Mouse (Mus musculus) kidney, embryonic 16.5 days (tissue): ENCODE measurements around the gene Lcn9. TPM values are rescaled to one million over a fixed set of nuclear protein-coding genes. Genes with fewer than 3 reads are reported as not detected.
A peak's percentile ranks its signal among the peaks of the same experiment; 100 is the strongest.
"Not testable (repeated sequence)": the region's sequence is repeated elsewhere in the genome, so short reads cannot be mapped to it uniquely, and the experiment has no call there.

ENCODE experiments used
- ATAC-seq: fragments of 200-750 bp; cut with Nextera tagmentation; 2 replicates; pipeline ENCODE4 v1.8.0; 2017; ENCODE audit warnings: moderate TSS enrichment; ENCODE audit not compliant: low FRiP score, low TSS enrichment
- H3K27ac ChIP-seq: fragments of 300-500 bp; sonication (generic); 2 replicates; pipeline ENCODE4 v1.5.1; 2014; ENCODE audit warnings: low read length
- H3K27me3 ChIP-seq: fragments of 300-500 bp; sonication (generic); 2 replicates; pipeline ENCODE4 v1.6.1; 2014; ENCODE audit warnings: low read length, control low read depth, mixed read lengths; ENCODE audit not compliant: insufficient read depth
- H3K36me3 ChIP-seq: fragments of 300-500 bp; sonication (generic); 2 replicates; pipeline ENCODE4 v1.6.1; 2014; ENCODE audit warnings: low read length, control low read depth, mixed read lengths; ENCODE audit not compliant: insufficient read depth
- H3K4me1 ChIP-seq: fragments of 300-500 bp; sonication (generic); 2 replicates; pipeline ENCODE4 v1.6.1; 2014; ENCODE audit warnings: low read length, control low read depth, mixed read lengths; ENCODE audit not compliant: insufficient read depth
- H3K4me2 ChIP-seq: fragments of 300-500 bp; sonication (generic); replicated peaks from 2 replicates; pipeline ENCODE4 v1.6.1; 2014; ENCODE audit warnings: low read depth, low read length
- H3K4me3 ChIP-seq: fragments of 300-500 bp; sonication (generic); 2 replicates; pipeline ENCODE4 v1.5.1; 2014; ENCODE audit warnings: mild to moderate bottlenecking, low read length
- H3K9ac ChIP-seq: fragments of 300-500 bp; sonication (generic); replicated peaks from 2 replicates; pipeline ENCODE4 v1.6.1; 2014; ENCODE audit warnings: low read length
- H3K9me3 ChIP-seq: fragments of 300-500 bp; sonication (generic); 2 replicates; pipeline ENCODE4 v1.6.1; 2016; ENCODE audit warnings: low read length, control low read depth
- WGBS: fragments of 180-500 bp; shearing (Covaris S2); extraction: QIAGEN DNeasy Blood & Tissue Kit; methylation state at CpG from one replicate; pipeline ENCODE4 v1.1.7; 2014; 5-methylcytosine and 5-hydroxymethylcytosine counted together
- polyA plus RNA-seq: library from polyadenylated mRNA; unstranded; fragments of >200 nt; fragmentation: Nextera tagmentation; extraction: Ambion mirVana; gene quantifications from 2 replicates; pipeline ENCODE4 v1.2.1, GENCODE M21; 2015

Gene Lcn9
- polyA plus RNA-seq, 1 experiment from 2014 or later: not detected

DNA sequence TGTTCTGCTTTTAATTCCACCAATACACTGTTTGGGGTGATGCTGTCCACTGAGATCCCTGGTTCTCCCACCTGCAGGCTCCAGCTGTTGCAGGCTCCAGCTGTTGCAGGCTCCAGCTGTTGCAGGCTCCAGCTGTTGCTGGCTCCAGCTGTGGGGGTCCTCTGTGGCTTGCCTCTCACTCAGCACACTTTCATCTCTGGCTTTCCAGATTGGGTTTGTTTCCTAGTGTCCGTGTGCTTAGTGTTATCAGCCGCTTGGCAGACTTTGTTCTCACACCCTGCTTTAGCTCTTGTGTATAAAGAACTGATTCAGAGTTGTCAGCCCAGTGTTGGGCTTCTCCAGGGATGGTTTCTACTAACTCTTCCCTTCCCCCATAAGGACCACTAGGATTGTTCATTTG lies 25.3 kb upstream of the Lcn9 start:
- 36% methylated on average over 2 of the region's 2 CpGs for WGBS
- Histone ChIP-seq H3K9ac (no peak overlapping the region), H3K4me1 (peaks cover 4% of the 10 kb centered on the region; the same call in 1 of the 2 replicates), H3K27me3 (no peaks in the 10 kb centered on the region), H3K4me2 (no peak overlapping the region), H3K9me3 (no peaks in the 10 kb centered on the region), H3K36me3 (no peaks in the 10 kb centered on the region), H3K4me3 (no peak overlapping the region), H3K27ac (no peak overlapping the region)
- ATAC-seq: no peak

DNA sequence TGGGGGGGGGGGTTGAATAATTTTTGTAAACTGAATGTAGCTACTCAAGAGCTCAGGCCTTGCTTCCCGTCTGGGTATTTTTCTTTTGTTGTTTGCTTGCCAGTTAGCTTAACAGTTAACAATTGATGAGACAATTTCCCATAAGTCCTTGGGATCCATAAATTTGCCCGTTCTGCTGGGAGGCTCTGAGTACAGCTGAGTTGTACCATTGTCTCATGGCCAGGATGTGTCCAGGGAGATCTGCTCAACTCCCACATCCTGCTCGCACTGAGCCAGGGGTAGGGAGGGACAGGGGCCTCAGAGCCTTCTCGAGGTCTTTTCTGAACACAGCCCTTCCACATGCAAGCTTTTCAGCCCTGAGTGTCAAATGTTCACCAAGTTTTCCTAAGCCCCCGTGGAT lies 24.9 kb upstream of the Lcn9 start:
- WGBS: 29% methylated on average over 5 of the region's 5 CpGs
- no peak overlapping the region for H3K4me2 ChIP-seq
- H3K4me1 ChIP-seq: peaks cover 4% of the 10 kb centered on the region; the same call in 1 of the 2 replicates
- H3K36me3 ChIP-seq: no peaks in the 10 kb centered on the region
- H3K9ac ChIP-seq: no peak overlapping the region
- no peak overlapping the region for H3K4me3 ChIP-seq
- H3K27ac ChIP-seq: no peak overlapping the region
- H3K9me3 ChIP-seq: no peaks in the 10 kb centered on the region
- no peaks in the 10 kb centered on the region for H3K27me3 ChIP-seq
- no peak for ATAC-seq

DNA sequence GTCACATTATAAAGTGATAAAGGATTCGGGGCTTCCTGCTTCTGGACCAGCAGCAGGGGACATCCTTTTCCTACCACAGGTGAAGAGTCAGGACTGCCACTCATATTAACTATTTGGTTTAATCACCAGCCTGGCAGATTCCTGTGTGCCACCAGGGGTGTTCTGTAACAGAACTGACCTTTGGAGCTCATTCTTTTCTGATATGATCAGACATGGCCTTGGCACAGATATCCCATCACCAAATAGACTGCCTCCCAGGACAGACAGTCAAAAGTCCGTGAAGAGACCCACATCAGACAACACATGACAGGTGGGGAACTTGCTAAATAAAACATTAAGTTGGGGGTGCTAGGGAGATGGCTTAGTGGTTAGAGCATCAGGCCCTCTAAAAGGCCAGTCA lies 11.2 kb upstream of the Lcn9 start:
- Histone ChIP-seq H3K27me3 (no peaks in the 10 kb centered on the region), H3K4me1 (no peaks in the 10 kb centered on the region), H3K4me3 (no peak overlapping the region), H3K9ac (no peak overlapping the region), H3K4me2 (no peak overlapping the region), H3K27ac (no peak overlapping the region), H3K9me3 (no peaks in the 10 kb centered on the region), H3K36me3 (no peaks in the 10 kb centered on the region)
- whole genome bisulfite sequencing: 70% methylated on average over 2 of the region's 2 CpGs
- ATAC-seq: no peak

DNA sequence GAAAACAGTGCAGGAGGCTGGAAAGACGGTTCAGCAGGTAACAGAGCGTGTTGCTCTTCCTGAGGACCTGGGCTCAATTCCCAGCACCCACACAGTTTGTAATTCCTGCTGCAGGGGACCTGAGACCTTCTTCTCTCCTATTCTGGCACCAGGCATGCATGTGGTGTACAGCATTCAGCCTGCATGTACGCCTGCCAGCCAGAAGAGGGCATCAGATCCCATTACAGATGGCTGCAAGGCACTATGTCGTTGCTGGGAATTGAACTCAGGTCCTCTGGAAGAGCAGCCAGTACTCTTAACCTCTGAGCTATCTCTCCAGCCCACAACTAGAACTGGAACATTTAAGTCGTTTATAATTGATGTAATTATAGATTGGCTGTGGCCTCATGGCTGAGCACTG lies 9.6 kb upstream of the Lcn9 start:
- H3K9ac ChIP-seq: no peak overlapping the region
- no peaks in the 10 kb centered on the region for H3K27me3 ChIP-seq
- no peak overlapping the region for H3K27ac ChIP-seq
- ATAC-seq: no peak
- WGBS: 77% methylated on average over 5 of the region's 5 CpGs
- H3K4me2 ChIP-seq: no peak overlapping the region
- H3K9me3 ChIP-seq: no peaks in the 10 kb centered on the region
- H3K4me3 ChIP-seq: no peak overlapping the region
- H3K36me3 ChIP-seq: no peaks in the 10 kb centered on the region
- no peaks in the 10 kb centered on the region for H3K4me1 ChIP-seq

DNA sequence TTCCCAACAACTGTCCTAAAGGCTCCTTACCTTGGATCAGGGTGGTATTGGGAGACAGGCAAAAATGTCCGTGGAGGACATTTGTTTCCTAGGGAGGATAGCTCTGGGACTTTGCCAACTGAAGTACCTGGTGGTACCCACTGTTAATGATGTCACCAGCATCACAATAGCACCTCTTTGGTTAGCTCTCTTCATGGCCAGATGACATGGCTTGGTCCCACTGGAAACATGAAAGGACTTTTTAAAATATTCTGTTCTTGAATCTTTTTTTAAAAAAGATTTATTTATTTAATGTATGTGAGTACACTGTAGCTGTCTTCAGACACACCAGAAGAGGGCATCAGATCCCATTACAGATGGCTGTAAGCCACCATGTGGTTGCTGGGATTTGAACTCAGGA lies 7.2 kb upstream of the Lcn9 start, which contains the start of gene Glt6d1:
Gene Glt6d1 (minus strand): TSS at position 101 of the 400 bp plus-strand sequence.
- not testable (repeated sequence) for H3K9ac ChIP-seq, ATAC-seq, H3K4me1 ChIP-seq, H3K27me3 ChIP-seq, H3K9me3 ChIP-seq, H3K4me2 ChIP-seq, H3K4me3 ChIP-seq, H3K27ac ChIP-seq, H3K36me3 ChIP-seq
- WGBS: 61% methylated on average over 1 of the region's 1 CpGs

DNA sequence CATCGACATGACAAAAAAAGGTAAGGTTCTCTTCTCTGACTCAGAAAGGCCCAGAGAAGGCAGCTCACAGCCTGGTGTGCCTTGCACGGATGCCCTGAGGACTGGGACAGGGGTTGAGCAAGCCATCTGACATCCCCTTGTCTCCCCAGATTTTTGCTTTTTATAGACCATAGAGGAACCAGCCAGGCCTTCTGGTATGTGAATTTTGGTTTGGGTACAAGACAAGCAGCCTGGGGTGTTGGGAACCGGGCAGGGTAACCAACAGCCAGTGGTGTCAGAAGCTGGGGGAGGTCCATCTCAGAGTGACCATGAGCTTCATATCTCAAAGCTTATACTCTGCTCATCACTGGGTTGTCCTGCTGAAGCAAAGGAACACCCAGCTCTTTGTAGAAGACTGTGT lies 1.8 kb downstream of the Lcn9 start:
- Histone ChIP-seq H3K4me3 (no peak overlapping the region), H3K27ac (no peak overlapping the region), H3K4me2 (no peak overlapping the region), H3K27me3 (no peaks in the 10 kb centered on the region), H3K9ac (no peak overlapping the region), H3K36me3 (no peaks in the 10 kb centered on the region), H3K4me1 (no peaks in the 10 kb centered on the region), H3K9me3 (no peaks in the 10 kb centered on the region)
- 88% methylated on average over 3 of the region's 3 CpGs for WGBS
- no peak for ATAC-seq

DNA sequence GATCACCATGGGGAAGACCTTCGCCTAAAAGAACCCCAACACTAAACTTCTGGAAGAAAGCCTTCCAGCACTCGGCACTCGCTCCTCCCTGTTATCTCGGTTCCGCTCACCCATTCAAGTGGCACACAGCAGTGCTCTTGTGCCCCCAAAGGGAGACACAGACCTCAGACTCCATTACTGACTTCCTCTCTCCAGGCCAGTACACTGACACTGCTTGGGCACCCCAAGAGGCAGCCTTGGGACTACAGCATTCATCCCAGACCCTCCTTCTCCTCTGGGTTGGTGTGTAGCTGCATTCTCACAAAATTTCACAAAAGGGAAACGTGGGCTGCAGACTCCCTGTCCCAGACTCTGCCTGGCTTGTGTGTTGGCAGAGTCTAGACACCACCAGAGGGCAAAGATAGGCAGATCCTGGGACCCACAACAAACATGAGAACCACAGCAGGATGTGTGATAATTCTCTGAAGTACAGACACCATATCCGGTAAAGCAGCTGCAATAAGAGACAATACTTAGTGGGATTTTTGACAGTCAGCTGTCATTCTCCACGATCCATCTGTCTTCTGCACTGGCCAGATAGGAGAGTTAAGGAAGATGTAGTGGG lies 5.5 kb downstream of the Lcn9 start:
- H3K27me3 ChIP-seq: no peaks in the 10 kb centered on the region
- H3K4me1 ChIP-seq: no peaks in the 10 kb centered on the region
- H3K4me3 ChIP-seq: no peak overlapping the region
- no peak for ATAC-seq
- WGBS: 82% methylated on average over 8 of the region's 8 CpGs
- H3K36me3 ChIP-seq: no peaks in the 10 kb centered on the region
- no peak overlapping the region for H3K4me2 ChIP-seq
- H3K9ac ChIP-seq: no peak overlapping the region
- H3K9me3 ChIP-seq: no peaks in the 10 kb centered on the region
- no peak overlapping the region for H3K27ac ChIP-seq

DNA sequence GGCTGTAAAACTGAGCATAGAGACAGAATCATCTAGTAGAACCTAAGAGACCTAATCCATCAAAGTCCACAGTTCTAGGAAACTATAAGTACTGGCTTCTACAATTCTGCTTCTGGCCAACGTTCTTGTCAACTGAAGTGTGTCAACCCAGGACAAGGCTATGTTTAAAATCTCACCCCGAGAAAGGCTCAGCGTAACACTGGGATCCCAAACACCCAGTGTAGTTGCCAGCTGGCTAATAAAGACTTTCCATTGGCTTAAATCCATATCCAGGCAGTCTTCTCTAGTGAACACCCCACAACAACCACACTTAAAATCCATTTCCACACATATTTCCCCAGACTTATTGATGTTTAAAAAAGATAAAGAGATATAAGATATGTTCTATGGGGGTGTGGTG lies 7.8 kb downstream of the Lcn9 start:
- Histone ChIP-seq H3K9me3 (no peaks in the 10 kb centered on the region), H3K36me3 (no peaks in the 10 kb centered on the region), H3K4me1 (no peaks in the 10 kb centered on the region), H3K27ac (no peak overlapping the region), H3K4me2 (no peak overlapping the region), H3K27me3 (no peaks in the 10 kb centered on the region), H3K4me3 (no peak overlapping the region), H3K9ac (no peak overlapping the region)
- ATAC-seq: no peak
- WGBS: 84% methylated on average over 3 of the region's 3 CpGs

DNA sequence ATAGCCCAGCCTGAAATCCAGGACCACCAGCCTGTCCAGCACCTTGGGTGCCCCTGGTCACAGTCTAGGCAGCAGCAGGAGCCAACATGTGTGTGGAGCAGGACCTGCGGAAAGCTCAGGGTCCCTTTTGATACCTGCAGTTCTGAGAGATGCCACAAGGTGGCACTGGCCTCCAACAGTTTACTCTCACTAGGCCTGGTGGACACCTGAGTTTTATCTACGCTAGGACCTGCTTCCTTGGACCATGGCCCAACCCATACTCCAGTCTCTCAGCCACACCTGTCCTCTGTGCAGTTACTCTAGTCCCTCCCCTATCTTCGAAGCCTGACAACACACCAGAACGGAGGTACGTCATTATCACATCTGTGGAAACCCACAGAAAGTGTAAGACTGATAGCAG lies 13.3 kb downstream of the Lcn9 start:
- no peaks in the 10 kb centered on the region for H3K36me3 ChIP-seq
- no peaks in the 10 kb centered on the region for H3K9me3 ChIP-seq
- no peaks in the 10 kb centered on the region for H3K27me3 ChIP-seq
- H3K9ac ChIP-seq: no peak overlapping the region
- H3K4me3 ChIP-seq: no peak overlapping the region
- no peak overlapping the region for H3K27ac ChIP-seq
- ATAC-seq: peak; percentile 84
- no peak overlapping the region for H3K4me2 ChIP-seq
- H3K4me1 ChIP-seq: no peaks in the 10 kb centered on the region
- 49% methylated on average over 5 of the region's 5 CpGs for WGBS

DNA sequence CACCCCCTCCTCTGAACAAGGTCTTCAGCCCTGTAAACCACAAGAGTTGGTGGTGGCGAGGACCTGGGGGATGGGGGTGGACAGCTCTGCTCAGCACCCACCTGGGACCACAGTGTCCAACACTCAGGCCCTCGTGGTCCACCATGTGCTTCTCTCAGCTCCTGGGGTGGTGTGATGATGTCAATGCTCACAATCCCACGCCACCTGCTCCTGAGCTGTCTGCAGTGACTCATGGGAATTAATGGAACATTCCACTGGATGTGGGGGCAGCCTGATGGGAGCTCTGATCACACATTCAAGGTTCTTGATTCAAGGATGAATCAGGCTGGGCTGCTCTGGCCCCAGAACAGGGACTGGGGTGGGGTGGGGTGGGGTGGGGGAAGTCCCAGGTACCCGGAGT lies 19.2 kb downstream of the Lcn9 start:
- 73% methylated on average over 4 of the region's 4 CpGs for WGBS
- Histone ChIP-seq H3K27ac (no peak overlapping the region), H3K27me3 (no peaks in the 10 kb centered on the region), H3K4me3 (no peak overlapping the region), H3K4me1 (no peaks in the 10 kb centered on the region), H3K4me2 (no peak overlapping the region), H3K36me3 (no peaks in the 10 kb centered on the region), H3K9ac (no peak overlapping the region), H3K9me3 (no peaks in the 10 kb centered on the region)
- ATAC-seq: no peak
